Mouse (Mus musculus) gastrocnemius, adult 8-10 months (tissue): ENCODE results near the gene Olfr314. TPM values are rescaled to one million over a fixed set of nuclear protein-coding genes. Genes with fewer than 3 reads are reported as not detected.
"Not testable (repeated sequence)": the region's sequence is repeated elsewhere in the genome, so short reads cannot be mapped to it uniquely, and the experiment has no call there.

Experiments used
- DNase-seq, 2 experiments: peaks; one replicate each; pipeline ENCODE4 v3.0.0; 2022; ENCODE audit warnings: low spot score in 2 of 2
- total RNA-seq, 4 experiments: library from RNA; stranded (reverse); gene quantifications; 2 replicates each; pipeline ENCODE4 v1.2.4; 2022

Olfr314 gene
- total RNA-seq, 4 experiments from 2014 or later: not detected

DNA sequence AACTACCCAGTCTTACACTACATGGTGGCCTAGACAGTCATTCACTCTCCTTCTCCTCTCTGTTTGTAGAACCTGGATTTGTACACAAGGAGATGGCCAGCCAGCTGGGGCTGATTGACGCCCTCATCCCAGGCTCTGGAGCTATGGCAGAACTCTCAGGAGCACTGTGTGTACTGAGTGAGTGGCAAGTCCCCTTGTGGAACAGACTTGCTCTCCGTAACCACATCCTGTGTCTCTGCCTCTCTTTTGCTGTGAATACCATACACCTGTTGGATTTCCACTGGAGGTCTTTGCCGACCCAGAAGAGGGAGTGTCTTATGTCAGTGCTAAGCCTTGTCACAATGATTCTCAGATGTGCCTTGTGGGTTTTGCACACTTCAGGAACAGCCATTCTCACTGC, 49.8 kb downstream of the Olfr314 start:
- not testable (repeated sequence) for DNase-seq

Other genes starting within 250 kb of the Olfr314 start
- gene Olfr330, start 248.1 kb upstream of the Olfr314 start, total RNA-seq: not detected
- gene Olfr329-ps, start 236.5 kb upstream of the Olfr314 start, total RNA-seq: not detected
- not detected for gene Olfr328, start 227.3 kb upstream of the Olfr314 start, total RNA-seq
- not detected for gene Olfr224, start 212.4 kb upstream of the Olfr314 start, total RNA-seq
- not detected for gene Olfr325, start 205.2 kb upstream of the Olfr314 start, total RNA-seq
- gene Olfr324, start 187.8 kb upstream of the Olfr314 start, total RNA-seq: not detected
- not detected for gene 2210407C18Rik, start 166.9 kb upstream of the Olfr314 start, total RNA-seq
- not detected for gene Olfr323, start 152.5 kb upstream of the Olfr314 start, total RNA-seq
- not detected for gene Trim58, start 142.5 kb upstream of the Olfr314 start, total RNA-seq
- not detected for gene Olfr322, start 124.2 kb upstream of the Olfr314 start, total RNA-seq
- gene Olfr320, start 101.9 kb upstream of the Olfr314 start, total RNA-seq: not detected
- not detected for gene Olfr319, start 83.8 kb upstream of the Olfr314 start, total RNA-seq
- not detected for gene Olfr318, start 58.9 kb upstream of the Olfr314 start, total RNA-seq
- gene Olfr317, start 43.7 kb upstream of the Olfr314 start, total RNA-seq: not detected
- not detected for gene Olfr316, start 30.2 kb upstream of the Olfr314 start, total RNA-seq
- gene Olfr315, start 9.8 kb upstream of the Olfr314 start, total RNA-seq: not detected
- not detected for gene Fam183b, start 19.0 kb downstream of the Olfr314 start, total RNA-seq
- not detected for gene Olfr313, start 32.0 kb downstream of the Olfr314 start, total RNA-seq
- gene Olfr312, start 46.3 kb downstream of the Olfr314 start, total RNA-seq: not detected
- gene Olfr311, start 56.3 kb downstream of the Olfr314 start, total RNA-seq: not detected
- gene Gm12258, start 64.2 kb downstream of the Olfr314 start, total RNA-seq: under 1 TPM; 0.22 to 0.54 (median 0.36) TPM
- gene 2810021J22Rik, start 84.3 kb downstream of the Olfr314 start, total RNA-seq: 1 to 10 TPM; 1.2 to 2.5 (median 1.6) TPM
- gene Zfp39, start 121.3 kb downstream of the Olfr314 start, total RNA-seq: 1 to 10 TPM; 2.6 to 4.8 (median 4.1) TPM
- gene Btnl10, start 135.0 kb downstream of the Olfr314 start, total RNA-seq: not detected
- gene Rnf187, start 156.0 kb downstream of the Olfr314 start, total RNA-seq: 100 to 1,000 TPM in 2 of 4 experiments, 10 to 100 TPM in 2; 97.5 to 116 (median 100) TPM
- 1 to 10 TPM in 1 of 4 experiments, under 1 TPM in 1, not detected in 2; 0.52 to 1.2 TPM for gene Hist3h2ba, start 166.0 kb downstream of the Olfr314 start, total RNA-seq
- 10 to 100 TPM in 3 of 4 experiments, 1 to 10 TPM in 1; 8.9 to 14.8 (median 11.5) TPM for gene Hist3h2a, start 171.7 kb downstream of the Olfr314 start, total RNA-seq
- gene Trim17, start 171.7 kb downstream of the Olfr314 start, total RNA-seq: under 1 TPM; 0.08 to 0.31 (median 0.20) TPM
- gene Trim11, start 195.1 kb downstream of the Olfr314 start, total RNA-seq: 1 to 10 TPM; 4.8 to 8.5 (median 7.4) TPM